Mouse (Mus musculus) CH12.LX (cell line): Measurements from ENCODE around the gene Itga6. TPM values are rescaled to one million over a fixed set of nuclear protein-coding genes. Genes with fewer than 3 reads are reported as not detected.

Experiments
- DNase-seq: peaks from one replicate; pipeline ENCODE4 v3.0.0-alpha.2; 2013; ENCODE audit errors: extremely low read depth
- H3K27ac ChIP-seq: 2 replicates; pipeline ENCODE4 v1.5.1; 2012; ENCODE audit warnings: low read depth, mild to moderate bottlenecking, control low read depth, moderate library complexity; ENCODE audit not compliant: insufficient read depth
- H3K27me3 ChIP-seq: replicated peaks from 2 replicates; pipeline ENCODE3; 2012; ENCODE audit warnings: inconsistent platforms
- H3K36me3 ChIP-seq, 2 experiments: replicated peaks in 1 of 2; 2 replicates each; pipeline versions ENCODE3 to v1.6.1; 2012; ENCODE audit warnings: inconsistent platforms in 1 of 2, low read length in 1 of 2, mild to moderate bottlenecking in 1 of 2, mixed read lengths in 1 of 2, moderate library complexity in 1 of 2; ENCODE audit not compliant: control insufficient read depth in 1 of 2, insufficient read depth in 1 of 2
- H3K4me1 ChIP-seq, 2 experiments: 2 replicates each; pipeline ENCODE4 v1.6.1; 2012; ENCODE audit warnings: inconsistent platforms in 1 of 2, moderate library complexity in 1 of 2; ENCODE audit not compliant: insufficient read depth in 2 of 2, control insufficient read depth in 1 of 2
- H3K4me2 ChIP-seq: 2 replicates; pipeline ENCODE4 v1.6.1; 2012; ENCODE audit warnings: low read depth, mild to moderate bottlenecking, control low read depth; ENCODE audit not compliant: poor library complexity, insufficient read depth, severe bottlenecking
- H3K4me3 ChIP-seq, 3 experiments: fragments of 150-350 bp in 1 of 3; sonication (generic) in 1 of 3; replicated peaks in 1 of 3; 2 replicates each; pipeline versions ENCODE3 to v1.5.1; 2011 to 2012; ENCODE audit warnings: low read depth in 2 of 3, low read length in 2 of 3, mild to moderate bottlenecking in 2 of 3, moderate library complexity in 2 of 3, control low read depth in 1 of 3, improper control_type of control experiment in 1 of 3, inconsistent platforms in 1 of 3, mixed read lengths in 1 of 3; ENCODE audit not compliant: poor library complexity in 1 of 3
- H3K79me2 ChIP-seq: replicated peaks from 2 replicates; pipeline ENCODE4 v1.6.1; 2012; ENCODE audit warnings: mild to moderate bottlenecking, moderate library complexity; ENCODE audit not compliant: control insufficient read depth, poor library complexity, insufficient read depth, severe bottlenecking; ENCODE audit errors: extremely low read depth
- H3K9ac ChIP-seq: 2 replicates; pipeline ENCODE4 v1.6.1; 2012; ENCODE audit warnings: low read depth, mild to moderate bottlenecking, control low read depth, moderate library complexity; ENCODE audit not compliant: insufficient read depth
- H3K9me3 ChIP-seq: replicated peaks from 2 replicates; pipeline ENCODE3; 2012; ENCODE audit warnings: low read length, inconsistent platforms, mixed read lengths
- BHLHE40 ChIP-seq: IDR thresholded peaks from 2 replicates; pipeline ENCODE4 v1.6.1; 2011; ENCODE audit warnings: mild to moderate bottlenecking, low read depth, low read length, improper control_type of control experiment
- CTCF ChIP-seq, 2 experiments: IDR thresholded peaks in 1 of 2; conservative IDR thresholded peaks in 1 of 2; 2 replicates each; pipeline ENCODE4 v1.5.1; 2011 to 2012; ENCODE audit warnings: low read depth in 2 of 2, low read length in 2 of 2, improper control_type of control experiment in 1 of 2, inconsistent platforms in 1 of 2, mild to moderate bottlenecking in 1 of 2, moderate library complexity in 1 of 2
- E2F4 ChIP-seq: IDR thresholded peaks from 2 replicates; pipeline ENCODE4 v1.6.1; 2011; ENCODE audit warnings: low read depth, low read length, improper control_type of control experiment; ENCODE audit not compliant: insufficient replicate concordance
- EP300 ChIP-seq: IDR thresholded peaks from 2 replicates; pipeline ENCODE4 v1.6.1; 2011; ENCODE audit warnings: low read length, improper control_type of control experiment
- HCFC1 ChIP-seq: IDR thresholded peaks from 2 replicates; pipeline ENCODE4 v1.6.1; 2012; ENCODE audit warnings: low read depth, mild to moderate bottlenecking, inconsistent platforms, low read length, improper control_type of control experiment
- IRF4 ChIP-seq: IDR thresholded peaks from 2 replicates; pipeline ENCODE4 v1.6.1; 2014; ENCODE audit warnings: low read depth, mild to moderate bottlenecking, inconsistent platforms, low read length, improper control_type of control experiment
- MAFK ChIP-seq: IDR thresholded peaks from 2 replicates; pipeline ENCODE4 v1.6.1; 2011; ENCODE audit warnings: low read length, improper control_type of control experiment; ENCODE audit not compliant: insufficient replicate concordance
- MAZ ChIP-seq: IDR thresholded peaks from 2 replicates; pipeline ENCODE4 v1.6.1; 2012; ENCODE audit warnings: low read depth, mild to moderate bottlenecking, inconsistent platforms, low read length, improper control_type of control experiment, moderate library complexity
- MEF2A ChIP-seq: IDR thresholded peaks from 2 replicates; pipeline ENCODE4 v1.6.1; 2014; ENCODE audit warnings: low read depth, mild to moderate bottlenecking, inconsistent platforms, low read length, improper control_type of control experiment, borderline replicate concordance
- MXI1 ChIP-seq: IDR thresholded peaks from 2 replicates; pipeline ENCODE4 v1.6.1; 2011; ENCODE audit warnings: mild to moderate bottlenecking, low read depth, low read length, improper control_type of control experiment
- MYC ChIP-seq: IDR thresholded peaks from 2 replicates; pipeline ENCODE4 v1.6.1; 2011; ENCODE audit warnings: low read depth, mild to moderate bottlenecking, improper control_type of control experiment, low read length
- NRF1 ChIP-seq: IDR thresholded peaks from 2 replicates; pipeline ENCODE4 v1.6.1; 2014; ENCODE audit warnings: low read depth, mild to moderate bottlenecking, inconsistent platforms, low read length, improper control_type of control experiment, moderate library complexity
- PAX5 ChIP-seq: IDR thresholded peaks from 2 replicates; pipeline ENCODE4 v1.6.1; 2012; ENCODE audit warnings: low read length, inconsistent platforms, mixed read lengths
- POLR2A ChIP-seq: IDR thresholded peaks from 2 replicates; pipeline ENCODE4 v1.6.1; 2011; ENCODE audit warnings: low read depth, mild to moderate bottlenecking, improper control_type of control experiment, low read length
- POLR2AphosphoS2 ChIP-seq: IDR thresholded peaks from 2 replicates; pipeline ENCODE4 v1.6.1; 2011; ENCODE audit warnings: low read depth, low read length, improper control_type of control experiment
- RAD21 ChIP-seq: IDR thresholded peaks from 2 replicates; pipeline ENCODE4 v1.6.1; 2011; ENCODE audit warnings: low read depth, mild to moderate bottlenecking, low read length, improper control_type of control experiment, moderate library complexity
- RCOR1 ChIP-seq: conservative IDR thresholded peaks from 2 replicates; pipeline ENCODE4 v1.6.1; 2012; ENCODE audit warnings: low read depth, mild to moderate bottlenecking, inconsistent platforms, low read length, improper control_type of control experiment
- SIN3A ChIP-seq: IDR thresholded peaks from 2 replicates; pipeline ENCODE4 v1.6.1; 2012; ENCODE audit warnings: low read length, improper control_type of control experiment, inconsistent platforms
- SMC3 ChIP-seq: IDR thresholded peaks from 2 replicates; pipeline ENCODE4 v1.6.1; 2011; ENCODE audit warnings: low read depth, low read length, improper control_type of control experiment
- UBTF ChIP-seq: IDR thresholded peaks from 2 replicates; pipeline ENCODE4 v1.6.1; 2012; ENCODE audit warnings: low read depth, mild to moderate bottlenecking, inconsistent platforms, low read length, improper control_type of control experiment, moderate library complexity
- USF2 ChIP-seq: conservative IDR thresholded peaks from 2 replicates; pipeline ENCODE4 v1.6.1; 2011; ENCODE audit warnings: low read depth, low read length, improper control_type of control experiment
- ZC3H11A ChIP-seq: IDR thresholded peaks from 2 replicates; pipeline ENCODE4 v1.6.1; 2012; ENCODE audit warnings: low read depth, mild to moderate bottlenecking, inconsistent platforms, low read length, improper control_type of control experiment
- ZKSCAN1 ChIP-seq: IDR thresholded peaks from 2 replicates; pipeline ENCODE4 v1.6.1; 2012; ENCODE audit warnings: low read depth, inconsistent platforms, low read length, improper control_type of control experiment, borderline replicate concordance
- ZMIZ1 ChIP-seq: IDR thresholded peaks from 2 replicates; pipeline ENCODE4 v1.6.1; 2012; ENCODE audit warnings: low read depth, mild to moderate bottlenecking, inconsistent platforms, low read length, improper control_type of control experiment
- dilution Hi-C: fragments of 300-500 bp; cut with MboI; formaldehyde crosslinking; loops from 2 replicates; pipeline ENCODE4 v1.14.3; 2020; ENCODE audit warnings: low sequenced_read_pairs; ENCODE audit not compliant: extremely low pct_unique_long_range_greater_than_20kb, extremely low pct_ligation_motif_present
- in situ Hi-C: fragments of 300-500 bp; cut with MboI; formaldehyde crosslinking; loops from 3 replicates; pipeline ENCODE4 v1.14.3; 2019; ENCODE audit warnings: low sequenced_read_pairs, low pct_ligation_motif_present, low pct_unique_long_range_greater_than_20kb, mixed read lengths
- polyA plus RNA-seq: library from polyadenylated mRNA; unstranded; fragments of >175 nt; gene quantifications from 2 replicates; pipeline ENCODE4 v1.2.1, GENCODE M21; 2012; ENCODE audit warnings: low read depth; ENCODE audit not compliant: insufficient read length
- total RNA-seq, 2 experiments: library from RNA; depleted of rRNA; stranded (reverse); fragments of 300-350 nt in 1 of 2; fragments of >200 nt in 1 of 2; gene quantifications; 2 replicates each; pipeline ENCODE4 v1.2.3; 2012 to 2014

Itga6 gene
- total and polyA plus RNA-seq, 3 experiments: 6.1 to 13.9 (median 10.9) TPM

- TF ChIP-seq MAZ: 0 out of 2 replicates have a peak, but pooled peaks have one; percentile 18
- no peak for TF ChIP-seq MYC
- no peak for TF ChIP-seq SIN3A
- no peak for TF ChIP-seq HCFC1
- peak; percentile 31; the same call in 1 of the 2 replicates for TF ChIP-seq ZC3H11A
- peak; percentile 89 for TF ChIP-seq RAD21
- TF ChIP-seq E2F4: no peak
- TF ChIP-seq POLR2AphosphoS2: no peak
- no peak for TF ChIP-seq BHLHE40
- TF ChIP-seq UBTF: no peak
- no peak for TF ChIP-seq ZKSCAN1
- peak; percentile 62 for TF ChIP-seq IRF4
These were observed 92.4 kb downstream of the Itga6 start (continued) for GRCm38 (mm10) chr2:71837791-71838190.

GRCm38 (mm10) chr2:71843316-71843715, 97.9 kb downstream of the Itga6 start:
- dilution Hi-C loops: no loop called here
- H3K4me1 ChIP-seq: peaks cover 3 to 16% of the 10 kb centered on the region in 2 experiments; a peak in 3 of 4 replicates
- TF ChIP-seq NRF1 (no peak), ZKSCAN1 (no peak), BHLHE40 (no peak), POLR2A (no peak), PAX5 (no peak), SMC3 (no peak), CTCF (conservative IDR thresholded peaks at IDR 0.05 in 1 of 2, IDR thresholded peaks at IDR 0.05 in 1 of 2; ENCODE audit: low read depth in 2 of 2, low read length in 2 of 2) (no peak), MXI1 (no peak), MAFK (no peak), RAD21 (no peak), USF2 (no peak), EP300 (no peak), UBTF (no peak), RCOR1 (no peak), ZMIZ1 (no peak), MEF2A (no peak)
- no peak overlapping the region for H3K4me3 ChIP-seq
- H3K79me2 ChIP-seq: no peaks in the 10 kb centered on the region
- peak; percentile 33 for DNase-seq
- peaks cover 0 to 39% of the 10 kb centered on the region in 2 experiments for H3K36me3 ChIP-seq
- no peaks in the 10 kb centered on the region for H3K27me3 ChIP-seq
- H3K9me3 ChIP-seq: no peaks in the 10 kb centered on the region
- H3K27ac ChIP-seq: no peak overlapping the region
- no peak overlapping the region for H3K4me2 ChIP-seq
- in situ Hi-C loops: no loop called here
- no peak overlapping the region for H3K9ac ChIP-seq
